Mouse (Mus musculus): ENCODE results near the gene Dut. TPM values are rescaled to one million over a fixed set of nuclear protein-coding genes. Genes with fewer than 3 reads are reported as not detected.

Gene Dut
- total and polyA plus RNA-seq, 3 experiments, result 146 to 331 (median 276) TPM

GRCm38 (mm10) chr2:125304746-125305145 is 57.8 kb downstream of the Dut start:
- Histone ChIP-seq H3K9ac (ENCODE audit: control insufficient read depth, low read depth, low read length, poor library complexity, severe bottlenecking) (no peak overlapping the region), H3K9me3 (replicated peaks; ENCODE audit: insufficient read depth, low read length) (no peaks in the 10 kb centered on the region), H3K27ac (ENCODE audit: control insufficient read depth, low read depth, low read length) (no peak overlapping the region), H3K79me2 (ENCODE audit: control insufficient read depth, insufficient read depth, low read length, poor library complexity) (no peaks in the 10 kb centered on the region), H3K36me3 (ENCODE audit: control insufficient read depth in 1 of 2, insufficient read depth in 2 of 2, low read length in 2 of 2) (no peaks in the 10 kb centered on the region), H3K4me3 (ENCODE audit: control insufficient read depth in 1 of 2, insufficient read depth in 1 of 2, low read depth in 2 of 2, low read length in 2 of 2) (no peak overlapping the region), H3K27me3 (ENCODE audit: control insufficient read depth in 1 of 2, insufficient read depth in 2 of 2, low read length in 2 of 2) (no peaks in the 10 kb centered on the region; a peak in 1 of 4 replicates), H3K4me1 (ENCODE audit: control insufficient read depth in 1 of 2, insufficient read depth in 2 of 2, low read length in 2 of 2) (no peaks in the 10 kb centered on the region)
- TF ChIP-seq ZMIZ1 (IDR thresholded peaks at IDR 0.05; ENCODE audit: low read depth, low read length), result no peak
- no peak for TF ChIP-seq MAZ (IDR thresholded peaks at IDR 0.05; ENCODE audit: low read depth, low read length)
- no peak for TF ChIP-seq NRF1 (IDR thresholded peaks at IDR 0.05; ENCODE audit: insufficient read depth, low read depth, low read length, poor library complexity, severe bottlenecking)
- no peak for TF ChIP-seq MYB (IDR thresholded peaks at IDR 0.05; ENCODE audit: low read depth, low read length)
- no peak for TF ChIP-seq JUND (IDR thresholded peaks at IDR 0.05; ENCODE audit: low read depth, low read length)
- no peak for TF ChIP-seq ETS1 (IDR thresholded peaks at IDR 0.05; ENCODE audit: low read depth, low read length)
- TF ChIP-seq SIN3A (IDR thresholded peaks at IDR 0.05; ENCODE audit: low read length), result no peak
- no peak for TF ChIP-seq MEF2A (IDR thresholded peaks at IDR 0.05; ENCODE audit: extremely low read depth, insufficient replicate concordance, low read depth, low read length, poor library complexity, severe bottlenecking)
- no peak for TF ChIP-seq MAX (IDR thresholded peaks at IDR 0.05; ENCODE audit: low read length)
- no peak for TF ChIP-seq EP300 (IDR thresholded peaks at IDR 0.05; ENCODE audit: low read depth in 1 of 2, low read length in 2 of 2)
- no peak for DNase-seq (ENCODE audit: low read depth, low spot score)

- Histone ChIP-seq H3K79me2 (ENCODE audit: control insufficient read depth, insufficient read depth, low read length, poor library complexity) (no peaks in the 10 kb centered on the region), H3K4me1 (ENCODE audit: control insufficient read depth in 1 of 2, insufficient read depth in 2 of 2, low read length in 2 of 2) (no peaks in the 10 kb centered on the region), H3K36me3 (ENCODE audit: control insufficient read depth in 1 of 2, insufficient read depth in 2 of 2, low read length in 2 of 2) (no peaks in the 10 kb centered on the region), H3K4me3 (ENCODE audit: control insufficient read depth in 1 of 2, insufficient read depth in 1 of 2, low read depth in 2 of 2, low read length in 2 of 2) (no peak overlapping the region), H3K27me3 (ENCODE audit: control insufficient read depth in 1 of 2, insufficient read depth in 2 of 2, low read length in 2 of 2) (no peaks in the 10 kb centered on the region; a peak in 1 of 4 replicates), H3K9ac (ENCODE audit: control insufficient read depth, low read depth, low read length, poor library complexity, severe bottlenecking) (no peak overlapping the region), H3K27ac (ENCODE audit: control insufficient read depth, low read depth, low read length) (no peak overlapping the region), H3K9me3 (replicated peaks; ENCODE audit: insufficient read depth, low read length) (no peaks in the 10 kb centered on the region)
- no peak for DNase-seq (ENCODE audit: low read depth, low spot score)
- no peak for TF ChIP-seq ZMIZ1 (IDR thresholded peaks at IDR 0.05; ENCODE audit: low read depth, low read length)
- no peak for TF ChIP-seq MYC (IDR thresholded peaks at IDR 0.05; ENCODE audit: low read depth, low read length)
- no peak for TF ChIP-seq POLR2A (IDR thresholded peaks at IDR 0.05; ENCODE audit: control insufficient read depth in 1 of 2, insufficient read depth in 1 of 2, low read depth in 1 of 2, low read length in 2 of 2, poor library complexity in 1 of 2)
- no peak for TF ChIP-seq CTCF (IDR thresholded peaks at IDR 0.05 in 2 of 3, conservative IDR thresholded peaks at IDR 0.05 in 1 of 3; ENCODE audit: control insufficient read depth in 1 of 3, insufficient read depth in 1 of 3, low read depth in 2 of 3, low read length in 3 of 3, poor library complexity in 1 of 3, severe bottlenecking in 1 of 3)
- TF ChIP-seq POLR2AphosphoS5 (IDR thresholded peaks at IDR 0.05; ENCODE audit: borderline replicate concordance, low read depth, low read length), result no peak
- no peak for TF ChIP-seq RAD21 (IDR thresholded peaks at IDR 0.05; ENCODE audit: low read depth, low read length)
- TF ChIP-seq CHD1 (IDR thresholded peaks at IDR 0.05; ENCODE audit: low read depth, low read length), result no peak
- no peak for TF ChIP-seq SMC3 (IDR thresholded peaks at IDR 0.05; ENCODE audit: low read depth, low read length)
- TF ChIP-seq MAZ (IDR thresholded peaks at IDR 0.05; ENCODE audit: low read depth, low read length), result no peak
- no peak for TF ChIP-seq GABPA (IDR thresholded peaks at IDR 0.05; ENCODE audit: low read depth, low read length)
- no peak for TF ChIP-seq RCOR1 (IDR thresholded peaks at IDR 0.05; ENCODE audit: low read depth, low read length)
- no peak for TF ChIP-seq USF2 (IDR thresholded peaks at IDR 0.05; ENCODE audit: borderline replicate concordance in 1 of 2, insufficient read depth in 1 of 2, low read depth in 1 of 2, low read length in 2 of 2)
- TF ChIP-seq TAL1 (IDR thresholded peaks at IDR 0.05; ENCODE audit: low read length), result no peak
- TF ChIP-seq TBP (IDR thresholded peaks at IDR 0.05; ENCODE audit: low read depth, low read length), result no peak
- TF ChIP-seq SIN3A (IDR thresholded peaks at IDR 0.05; ENCODE audit: low read length), result no peak
Measured at GRCm38 (mm10) chr2:125305671-125306070, 58.7 kb downstream of the Dut start.
